Mouse (Mus musculus): Measurements from ENCODE around the gene Slc22a8. TPM values are rescaled to one million over a fixed set of nuclear protein-coding genes. Genes with fewer than 3 reads are reported as not detected.

Gene Slc22a8
- polyA plus RNA-seq (2012; rRNA removed): 0.26 and 0.50 TPM in 2 replicates

GRCm38 (mm10) chr19:8590954-8591353, at the start of gene Slc22a8:
Gene Slc22a8, plus strand, starts transcription at chr19:8591254.

GRCm38 (mm10) chr19:8617904-8618303, 26.9 kb downstream of the Slc22a8 start, which contains the start of gene Slc22a6:
Gene Slc22a6, plus strand, starts transcription at chr19:8618039.

Other genes with a start within 250 kb of the Slc22a8 start
- not detected in 2 replicates for gene Slc22a30, start 186.1 kb upstream of the Slc22a8 start, polyA plus RNA-seq (2012; rRNA removed)
- 1.0 and 1.2 TPM in 2 replicates for gene Slc22a6, start 26.8 kb downstream of the Slc22a8 start, polyA plus RNA-seq (2012; rRNA removed)
- gene Chrm1, start 72.5 kb downstream of the Slc22a8 start, polyA plus RNA-seq (2012; rRNA removed): 0.18 and 0.32 TPM in 2 replicates
- gene Slc3a2, start 132.1 kb downstream of the Slc22a8 start, polyA plus RNA-seq (2012; rRNA removed): 95.3 and 154 TPM in 2 replicates
- 61.7 and 67.5 TPM in 2 replicates for gene Wdr74, start 144.6 kb downstream of the Slc22a8 start, polyA plus RNA-seq (2012; rRNA removed)
- gene 1700092M07Rik, start 149.5 kb downstream of the Slc22a8 start, polyA plus RNA-seq (2012; rRNA removed): 3.5 and 4.2 TPM in 2 replicates
- 68.9 and 120 TPM in 2 replicates for gene Stx5a, start 150.2 kb downstream of the Slc22a8 start, polyA plus RNA-seq (2012; rRNA removed)
- 229 and 239 TPM in 2 replicates for gene Nxf1, start 165.8 kb downstream of the Slc22a8 start, polyA plus RNA-seq (2012; rRNA removed)
- 154 and 167 TPM in 2 replicates for gene Tmem223, start 179.7 kb downstream of the Slc22a8 start, polyA plus RNA-seq (2012; rRNA removed)
- 20.2 and 35.2 TPM in 2 replicates for gene Tmem179b, start 183.2 kb downstream of the Slc22a8 start, polyA plus RNA-seq (2012; rRNA removed)
- gene Taf6l, start 195.2 kb downstream of the Slc22a8 start, polyA plus RNA-seq (2012; rRNA removed): 26.9 and 28.7 TPM in 2 replicates
- 133 and 156 TPM in 2 replicates for gene Polr2g, start 207.3 kb downstream of the Slc22a8 start, polyA plus RNA-seq (2012; rRNA removed)
- gene Zbtb3, start 211.3 kb downstream of the Slc22a8 start, polyA plus RNA-seq (2012; rRNA removed): 2.9 and 4.6 TPM in 2 replicates
- gene Ttc9c, start 228.1 kb downstream of the Slc22a8 start, polyA plus RNA-seq (2012; rRNA removed): 54.1 and 73.8 TPM in 2 replicates
- 83.3 and 183 TPM in 2 replicates for gene Hnrnpul2, start 228.8 kb downstream of the Slc22a8 start, polyA plus RNA-seq (2012; rRNA removed)
- gene AC129217.1, start 238.5 kb downstream of the Slc22a8 start, polyA plus RNA-seq (2012; rRNA removed): 2.4 TPM in 1 of 2 replicates, not detected in the other
- 49.4 and 62.6 TPM in 2 replicates for gene Bscl2, start 246.2 kb downstream of the Slc22a8 start, polyA plus RNA-seq (2012; rRNA removed)
- 52.5 and 74.8 TPM in 2 replicates for gene Gng3, start 247.9 kb downstream of the Slc22a8 start, polyA plus RNA-seq (2012; rRNA removed)